Mouse (Mus musculus) cerebellum, adult 2 months (tissue): ENCODE results near the gene Ankar.

Experiments
- CTCF ChIP-seq: fragments of 200-500 bp; IDR thresholded peaks from 2 replicates; pipeline ENCODE4 v1.5.1; 2011; ENCODE audit warnings: low read depth, mild to moderate bottlenecking, control low read depth, low read length, moderate library complexity, borderline replicate concordance; ENCODE audit not compliant: insufficient read depth
- POLR2A ChIP-seq: fragments of 200-500 bp; IDR thresholded peaks from 2 replicates; pipeline ENCODE4 v1.6.1; 2011; ENCODE audit warnings: low read length, control low read depth, borderline replicate concordance; ENCODE audit not compliant: insufficient read depth

DNA sequence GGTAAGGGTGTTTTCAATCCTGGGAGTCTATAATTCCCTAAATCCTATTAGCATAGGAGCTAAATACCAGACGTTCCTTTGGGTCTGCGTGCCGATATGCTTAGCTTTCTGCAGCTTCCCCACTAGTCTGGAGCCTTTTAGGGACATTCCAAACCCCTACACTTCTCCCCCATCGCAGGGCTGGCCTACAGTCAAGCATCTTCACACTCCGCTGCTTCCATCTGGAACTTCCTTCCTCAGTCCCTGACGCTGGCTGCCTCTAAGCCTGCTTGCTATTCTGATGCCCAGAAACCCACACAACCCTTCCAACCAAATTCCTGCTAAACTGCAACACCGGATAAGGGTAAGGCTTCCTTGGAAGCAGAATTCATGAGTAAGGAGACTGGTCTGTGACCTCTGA lies 46.0 kb upstream of the Ankar start:
- TF ChIP-seq CTCF (no peak), POLR2A (no peak)
